Mouse (Mus musculus) forebrain, postnatal 0 days (tissue): ENCODE results near the gene Olfr218. TPM values are rescaled to one million over a fixed set of nuclear protein-coding genes. Genes with fewer than 3 reads are reported as not detected.

ENCODE experiments used
- ATAC-seq: fragments of 200-750 bp; cut with Nextera tagmentation; 2 replicates; pipeline ENCODE4 v1.8.0; 2017; ENCODE audit warnings: mild to moderate bottlenecking, moderate library complexity
- DNase-seq: peaks from one replicate; pipeline ENCODE4 v3.0.0-alpha.2; 2015
- H3K27ac ChIP-seq: fragments of 300-500 bp; sonication (generic); 2 replicates; pipeline ENCODE4 v1.5.1; 2014; ENCODE audit warnings: low read depth, mild to moderate bottlenecking, antibody characterized with exemption, low read length, moderate library complexity, mixed read lengths
- H3K27me3 ChIP-seq: fragments of 300-500 bp; sonication (generic); 2 replicates; pipeline ENCODE4 v1.6.1; 2014; ENCODE audit warnings: mild to moderate bottlenecking, low read length, mixed read lengths; ENCODE audit not compliant: insufficient read depth
- H3K36me3 ChIP-seq: fragments of 300-500 bp; sonication (generic); 2 replicates; pipeline ENCODE4 v1.6.1; 2014; ENCODE audit warnings: mild to moderate bottlenecking, moderate library complexity; ENCODE audit not compliant: insufficient read depth
- H3K4me1 ChIP-seq: fragments of 300-500 bp; sonication (generic); 2 replicates; pipeline ENCODE4 v1.6.1; 2014; ENCODE audit warnings: antibody characterized with exemption; ENCODE audit not compliant: insufficient read depth
- H3K4me2 ChIP-seq: fragments of 300-500 bp; sonication (generic); 2 replicates; pipeline ENCODE4 v1.6.1; 2014; ENCODE audit warnings: low read depth, mild to moderate bottlenecking, moderate library complexity
- H3K4me3 ChIP-seq: fragments of 300-500 bp; sonication (generic); 2 replicates; pipeline ENCODE4 v1.5.1; 2014; ENCODE audit warnings: low read depth, low read length, mixed read lengths
- H3K9ac ChIP-seq: fragments of 300-500 bp; sonication (generic); 2 replicates; pipeline ENCODE4 v1.6.1; 2014; ENCODE audit warnings: mild to moderate bottlenecking
- H3K9me3 ChIP-seq: fragments of 300-500 bp; sonication (generic); 2 replicates; pipeline ENCODE4 v1.6.1; 2016; ENCODE audit warnings: low read length
- CTCF ChIP-seq: sonication (generic); IDR thresholded peaks from 2 replicates; pipeline ENCODE4 v1.5.1; 2016; ENCODE audit warnings: antibody characterized with exemption, control low read depth, low read depth
- WGBS: fragments of 180-500 bp; shearing (Covaris S2); extraction: QIAGEN DNeasy Blood & Tissue Kit; methylation state at CpG from one replicate; pipeline ENCODE4 v1.1.7; 2014; 5-methylcytosine and 5-hydroxymethylcytosine counted together
- polyA plus RNA-seq: library from polyadenylated mRNA; unstranded; fragments of >200 nt; fragmentation: Nextera tagmentation; extraction: Ambion mirVana; gene quantifications from 2 replicates; pipeline ENCODE4 v1.2.1, GENCODE M21; 2015
- total RNA-seq: library from RNA; depleted of rRNA; stranded (reverse); fragments of >200 nt; gene quantifications from 2 replicates; pipeline ENCODE4 v1.2.3, GENCODE M21; 2014; rRNA removed

Olfr218 gene
- not detected in 2 replicates for total RNA-seq
- not detected in 2 replicates for polyA plus RNA-seq

DNA sequence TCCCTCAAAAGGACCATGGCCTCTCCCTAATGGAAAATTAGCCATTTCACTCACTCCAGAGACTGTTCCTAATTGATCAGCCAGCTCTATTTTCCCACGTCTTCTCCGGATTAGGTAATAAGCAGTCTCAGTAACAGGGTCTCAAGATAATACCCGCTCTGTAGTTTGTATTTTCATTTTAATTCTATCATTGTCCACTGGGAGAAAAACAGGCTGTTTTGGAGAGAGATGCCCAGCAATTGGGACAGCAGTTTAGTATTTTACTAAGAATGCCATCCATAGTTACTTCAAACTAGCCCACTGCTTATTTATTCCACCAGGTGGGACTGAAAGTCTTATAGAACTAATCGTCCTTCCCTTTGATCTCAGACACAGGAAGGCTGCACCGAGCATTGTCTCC is at the start of gene Olfr218:
Olfr218 (plus strand) TSS at position 301 of the 400 bp plus-strand sequence.
- no peaks in the 10 kb centered on the region for H3K27me3 ChIP-seq
- H3K9me3 ChIP-seq, result no peaks in the 10 kb centered on the region
- DNase-seq (no peak), ATAC-seq (no peak)
- no peak within 1 kb of the TSS for H3K9ac ChIP-seq
- no peak within 1 kb of the TSS for H3K4me2 ChIP-seq
- no peaks in the 10 kb centered on the region for H3K36me3 ChIP-seq
- no peak within 1 kb of the TSS for H3K4me3 ChIP-seq
- no peaks in the 10 kb centered on the region for H3K4me1 ChIP-seq
- no peak for TF ChIP-seq CTCF
- H3K27ac ChIP-seq, result no peak within 1 kb of the TSS
- 46% methylated on average over 5 of the region's 5 CpGs for WGBS

- no peak for DNase-seq
- Histone ChIP-seq H3K9ac (no peak overlapping the region), H3K9me3 (no peaks in the 10 kb centered on the region), H3K27ac (no peak overlapping the region), H3K4me2 (no peak overlapping the region), H3K4me3 (no peak overlapping the region), H3K4me1 (no peaks in the 10 kb centered on the region), H3K27me3 (no peaks in the 10 kb centered on the region), H3K36me3 (no peaks in the 10 kb centered on the region)
- no peak for TF ChIP-seq CTCF
- ATAC-seq, result no peak
These were observed 23.3 kb upstream of the Olfr218 start for GRCm38 (mm10) chr1:173174154-173174842.

GRCm38 (mm10) chr1:173190540-173190939 is 7.1 kb upstream of the Olfr218 start, which contains the start of gene Olfr1406:
Gene Olfr1406, minus strand, starts transcription at chr1:173190640.
- ATAC-seq (no peak), DNase-seq (no peak)
- no peaks in the 10 kb centered on the region for H3K36me3 ChIP-seq
- 60% methylated on average over 3 of the region's 3 CpGs for WGBS
- no peaks in the 10 kb centered on the region for H3K9me3 ChIP-seq
- no peak within 1 kb of the TSS for H3K27ac ChIP-seq
- no peak within 1 kb of the TSS for H3K4me2 ChIP-seq
- H3K9ac ChIP-seq, result no peak within 1 kb of the TSS
- H3K27me3 ChIP-seq, result no peaks in the 10 kb centered on the region
- H3K4me3 ChIP-seq, result no peak within 1 kb of the TSS
- H3K4me1 ChIP-seq, result no peaks in the 10 kb centered on the region
- TF ChIP-seq CTCF, result no peak

DNA sequence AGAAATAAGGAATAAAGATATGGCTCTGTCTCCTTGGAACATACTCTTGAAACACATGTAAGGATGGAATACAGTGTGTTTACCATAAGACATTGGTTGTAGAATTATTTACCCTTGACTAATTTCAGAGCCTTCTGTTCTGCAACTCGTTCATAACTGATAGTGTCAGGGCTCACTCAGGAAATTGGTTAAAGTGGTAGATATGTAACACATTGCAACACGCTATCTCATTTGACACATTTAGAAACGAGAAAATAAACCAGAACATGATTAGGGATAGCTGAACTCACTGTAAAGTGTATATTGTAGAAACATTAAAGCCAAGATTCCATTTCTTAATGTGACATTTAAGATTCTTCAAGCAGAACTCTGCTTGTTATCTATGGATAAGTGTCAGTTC is 5.5 kb upstream of the Olfr218 start:
- DNase-seq (no peak), ATAC-seq (no peak)
- no peak for TF ChIP-seq CTCF
- Histone ChIP-seq H3K4me3 (no peak overlapping the region), H3K9me3 (no peaks in the 10 kb centered on the region), H3K4me1 (no peaks in the 10 kb centered on the region), H3K9ac (no peak overlapping the region), H3K4me2 (no peak overlapping the region), H3K36me3 (no peaks in the 10 kb centered on the region), H3K27ac (no peak overlapping the region), H3K27me3 (no peaks in the 10 kb centered on the region)
- 78% methylated on average over 3 of the region's 3 CpGs for WGBS

GRCm38 (mm10) chr1:173196359-173196758 is 1.2 kb upstream of the Olfr218 start:
- no peak for ATAC-seq
- Histone ChIP-seq H3K36me3 (no peaks in the 10 kb centered on the region), H3K9ac (no peak overlapping the region), H3K4me3 (no peak overlapping the region), H3K4me1 (no peaks in the 10 kb centered on the region), H3K27ac (no peak overlapping the region), H3K4me2 (no peak overlapping the region), H3K9me3 (no peaks in the 10 kb centered on the region), H3K27me3 (no peaks in the 10 kb centered on the region)
- DNase-seq, result no peak
- WGBS, result 92% methylated on average over 2 of the region's 2 CpGs
- no peak for TF ChIP-seq CTCF

- H3K36me3 ChIP-seq, result no peaks in the 10 kb centered on the region
- 0 out of 2 replicates have a peak, but pooled peaks cover 5% of the 10 kb centered on the region for H3K9me3 ChIP-seq
- H3K27me3 ChIP-seq, result no peaks in the 10 kb centered on the region
- no peak for TF ChIP-seq CTCF
- no peak for ATAC-seq
- DNase-seq, result no peak
- no peak within 1 kb of the TSS for H3K27ac ChIP-seq
- no peak within 1 kb of the TSS for H3K4me2 ChIP-seq
- WGBS, result 86% methylated on average over 5 of the region's 5 CpGs
- no peaks in the 10 kb centered on the region for H3K4me1 ChIP-seq
- H3K9ac ChIP-seq, result no peak within 1 kb of the TSS
- H3K4me3 ChIP-seq, result no peak within 1 kb of the TSS
These were observed 14.5 kb downstream of the Olfr218 start, which contains the start of gene Olfr1404 for GRCm38 (mm10) chr1:173212092-173212491. Gene Olfr1404, plus strand, starts transcription at chr1:173212392.

GRCm38 (mm10) chr1:173216481-173216880 is 18.9 kb downstream of the Olfr218 start:
- 92% methylated on average over 3 of the region's 3 CpGs for WGBS
- no peak overlapping the region for H3K4me2 ChIP-seq
- no peak overlapping the region for H3K27ac ChIP-seq
- DNase-seq, result no peak
- no peaks in the 10 kb centered on the region for H3K4me1 ChIP-seq
- H3K4me3 ChIP-seq, result no peak overlapping the region
- H3K9me3 ChIP-seq, result no peaks in the 10 kb centered on the region
- H3K9ac ChIP-seq, result no peak overlapping the region
- ATAC-seq, result no peak
- no peak for TF ChIP-seq CTCF
- no peaks in the 10 kb centered on the region for H3K36me3 ChIP-seq
- H3K27me3 ChIP-seq, result no peaks in the 10 kb centered on the region
